Mouse (Mus musculus) myocyte (in vitro differentiated cells): ENCODE data around the gene Fbxw18.

Experiments
- CEBPB ChIP-seq: IDR thresholded peaks from 2 replicates; pipeline ENCODE4 v1.6.1; 2011; ENCODE audit warnings: mild to moderate bottlenecking, moderate library complexity; ENCODE audit not compliant: poor library complexity, insufficient read depth, severe bottlenecking
- E2F4 ChIP-seq: IDR thresholded peaks from one replicate; pipeline ENCODE4 v1.6.1; 2011; ENCODE audit warnings: mild to moderate bottlenecking, control low read depth, moderate library complexity; ENCODE audit not compliant: insufficient read depth
- MAX ChIP-seq: IDR thresholded peaks from one replicate; pipeline ENCODE4 v1.6.1; 2011; ENCODE audit warnings: low read depth, mild to moderate bottlenecking, control low read depth
- MYOD1 ChIP-seq, 3 experiments: IDR thresholded peaks; one replicate each; pipeline ENCODE4 v1.6.1; 2011; ENCODE audit warnings: control low read depth in 2 of 3, low read depth in 2 of 3, mild to moderate bottlenecking in 2 of 3, moderate library complexity in 1 of 3; ENCODE audit not compliant: insufficient read length in 2 of 3, control insufficient read depth in 1 of 3
- MYOG ChIP-seq, 3 experiments: IDR thresholded peaks; one replicate each; pipeline ENCODE4 v1.6.1; 2011; ENCODE audit warnings: control low read depth in 2 of 3, low read depth in 2 of 3, mild to moderate bottlenecking in 2 of 3; ENCODE audit not compliant: insufficient read length in 2 of 3, control insufficient read depth in 1 of 3, insufficient read depth in 1 of 3
- POLR2A ChIP-seq: IDR thresholded peaks from one replicate; pipeline ENCODE4 v1.6.1; 2011; ENCODE audit warnings: low read depth, mild to moderate bottlenecking, control low read depth, moderate library complexity; ENCODE audit not compliant: insufficient read length
- POLR2AphosphoS2 ChIP-seq: IDR thresholded peaks from one replicate; pipeline ENCODE4 v1.6.1; 2011; ENCODE audit warnings: low read depth, control low read depth; ENCODE audit not compliant: insufficient read length
- REST ChIP-seq: IDR thresholded peaks from one replicate; pipeline ENCODE4 v1.6.1; 2011; ENCODE audit warnings: mild to moderate bottlenecking, control low read depth, moderate library complexity; ENCODE audit not compliant: insufficient read depth, insufficient read length
- SRF ChIP-seq: IDR thresholded peaks from one replicate; pipeline ENCODE4 v1.6.1; 2011; ENCODE audit warnings: low read depth; ENCODE audit not compliant: control insufficient read depth, insufficient read length
- TCF12 ChIP-seq: IDR thresholded peaks from one replicate; pipeline ENCODE4 v1.6.1; 2011; ENCODE audit warnings: mild to moderate bottlenecking, control low read depth; ENCODE audit not compliant: poor library complexity, insufficient read depth, severe bottlenecking
- TCF3 ChIP-seq: IDR thresholded peaks from one replicate; pipeline ENCODE4 v1.6.1; 2011; ENCODE audit warnings: low read depth, control low read depth; ENCODE audit not compliant: insufficient read length
- USF1 ChIP-seq: IDR thresholded peaks from one replicate; pipeline ENCODE4 v1.6.1; 2011; ENCODE audit warnings: low read depth, mild to moderate bottlenecking, control low read depth, moderate library complexity

GRCm38 (mm10) chr9:109685299-109685698 lies 17.2 kb downstream of the Fbxw18 start:
- TF ChIP-seq MYOG (IDR thresholded peaks at IDR 0.05; ENCODE audit: control insufficient read depth in 1 of 3, insufficient read depth in 1 of 3, insufficient read length in 2 of 3, low read depth in 2 of 3) (no peak), SRF (no peak), USF1 (no peak), POLR2A (no peak), TCF12 (no peak), CEBPB (no peak), REST (no peak), TCF3 (no peak), E2F4 (no peak), POLR2AphosphoS2 (no peak), MAX (no peak), MYOD1 (IDR thresholded peaks at IDR 0.05; ENCODE audit: control insufficient read depth in 1 of 3, insufficient read length in 2 of 3, low read depth in 2 of 3) (no peak)
